Mouse (Mus musculus) thymus, postnatal 14 days (tissue): ENCODE results near the gene Vav2.

ENCODE experiments used
- DNase-seq: peaks from one replicate; pipeline ENCODE4 v3.0.0; 2021

Gene Vav2

DNA sequence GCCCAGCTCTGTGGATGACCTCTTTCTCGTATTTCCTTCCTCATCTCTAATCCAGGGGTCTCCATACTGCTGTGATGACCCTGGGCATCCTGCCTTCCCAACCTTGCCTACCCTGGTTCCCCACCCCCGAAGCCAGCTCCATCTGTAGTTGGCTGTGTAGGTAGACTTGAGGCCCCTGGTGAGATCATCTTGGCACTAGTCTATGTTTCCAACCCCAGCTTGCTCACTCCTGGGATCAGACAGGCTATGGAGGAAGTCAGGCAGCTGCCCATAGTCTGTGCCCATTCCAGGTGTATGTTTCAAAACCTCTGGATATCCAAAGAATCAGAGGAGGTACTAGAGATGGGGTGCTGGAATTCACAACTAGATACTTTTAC is 179.4 kb downstream of the Vav2 start:
- DNase-seq = no peak

DNA sequence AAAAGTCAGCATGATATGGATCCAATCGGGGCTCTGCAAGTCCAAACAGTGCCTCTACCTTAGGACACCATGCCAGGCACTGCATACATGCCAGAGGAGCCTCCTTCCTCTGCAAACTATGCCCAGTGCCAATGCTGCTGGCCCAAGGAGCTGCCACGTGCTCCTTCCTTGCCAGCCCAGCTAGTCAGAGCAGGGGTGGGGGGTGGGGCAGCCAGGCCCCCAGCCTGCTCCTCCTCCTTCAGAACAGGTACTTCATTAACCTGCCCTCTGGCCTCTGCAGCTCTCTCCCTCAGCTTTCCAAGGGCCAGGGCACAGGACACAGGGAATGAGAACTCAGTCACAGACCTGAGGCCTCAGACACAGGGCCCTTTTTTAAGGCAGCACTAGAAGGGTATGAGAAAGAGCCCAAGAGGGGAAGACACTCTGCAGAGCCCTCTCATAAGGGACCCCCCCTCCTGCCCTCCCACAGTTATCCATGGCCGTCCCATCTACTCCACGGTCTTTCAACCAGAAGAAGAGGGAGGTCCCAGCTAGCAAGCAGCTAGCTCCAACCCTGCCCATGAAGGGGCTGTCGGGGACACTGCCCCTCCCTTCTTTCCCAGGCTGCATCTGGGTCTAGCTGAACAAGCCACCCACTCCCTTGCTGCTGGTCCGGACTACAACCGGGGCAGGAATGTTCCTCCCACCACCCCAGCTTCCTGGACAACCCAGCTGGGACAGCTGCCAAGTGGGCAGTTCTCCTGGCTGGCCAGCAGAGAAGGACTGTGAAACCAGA is 179.9 kb downstream of the Vav2 start:
- DNase-seq = no peak

DNA sequence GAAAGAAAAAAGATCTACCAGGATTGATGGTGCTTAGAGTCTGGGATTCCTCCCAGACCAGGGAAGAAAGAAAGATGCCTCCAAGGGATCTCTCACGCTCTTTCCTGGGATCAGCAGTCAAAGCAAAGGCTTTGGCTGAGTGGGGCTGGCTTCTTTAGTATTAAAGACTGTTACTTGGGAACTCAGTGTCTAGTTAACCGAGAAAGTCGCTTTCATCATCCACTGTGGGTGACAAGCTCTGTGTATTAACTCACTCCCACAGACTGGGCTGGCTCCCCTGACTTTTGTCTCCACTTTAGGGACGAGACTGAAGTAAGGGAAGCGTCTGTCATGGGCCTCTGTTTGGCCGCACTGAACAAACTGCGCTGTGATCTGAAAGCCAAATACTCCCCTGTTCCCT is 180.9 kb downstream of the Vav2 start:
- DNase-seq = no peak

DNA sequence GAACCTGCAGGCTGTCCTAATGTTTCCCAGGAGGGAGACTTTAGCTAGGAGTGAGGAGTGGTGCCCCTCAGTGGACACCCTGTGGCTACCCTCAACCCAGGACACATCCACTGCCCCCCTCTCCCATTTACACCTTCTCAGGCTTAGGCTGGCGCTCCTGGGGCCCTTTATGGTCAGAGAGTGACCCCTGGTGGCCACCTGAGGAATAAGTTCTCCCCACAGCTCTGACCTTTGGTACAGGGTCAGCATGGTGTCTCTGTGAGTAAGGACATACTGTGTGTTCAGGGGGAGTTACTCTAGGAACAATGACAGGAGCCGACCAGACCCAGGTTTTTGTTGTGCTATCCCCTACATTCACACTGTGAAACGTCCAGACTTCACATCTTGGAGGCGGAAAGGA is 189.5 kb downstream of the Vav2 start:
- DNase-seq = peak; percentile 80

DNA sequence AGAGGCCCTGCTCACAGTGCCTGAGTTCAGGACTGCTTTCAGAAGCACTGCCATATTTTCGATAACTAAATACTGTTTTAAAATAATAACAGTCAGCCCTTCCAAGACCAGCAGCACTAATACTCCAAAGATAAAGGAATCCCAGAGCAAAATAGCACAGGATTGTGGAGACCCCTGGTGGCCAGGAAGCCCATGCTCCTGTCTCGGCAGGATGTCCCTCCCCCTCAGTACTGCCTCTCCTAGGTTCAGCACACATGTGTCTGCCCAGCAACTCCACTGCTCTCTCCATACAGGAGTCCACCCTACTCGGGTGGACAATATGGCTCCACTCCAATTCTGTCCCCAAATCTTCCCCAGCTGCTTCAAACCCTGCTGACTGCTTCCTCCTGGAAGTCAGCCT is 191.1 kb downstream of the Vav2 start:
- peak; percentile 81 for DNase-seq

DNA sequence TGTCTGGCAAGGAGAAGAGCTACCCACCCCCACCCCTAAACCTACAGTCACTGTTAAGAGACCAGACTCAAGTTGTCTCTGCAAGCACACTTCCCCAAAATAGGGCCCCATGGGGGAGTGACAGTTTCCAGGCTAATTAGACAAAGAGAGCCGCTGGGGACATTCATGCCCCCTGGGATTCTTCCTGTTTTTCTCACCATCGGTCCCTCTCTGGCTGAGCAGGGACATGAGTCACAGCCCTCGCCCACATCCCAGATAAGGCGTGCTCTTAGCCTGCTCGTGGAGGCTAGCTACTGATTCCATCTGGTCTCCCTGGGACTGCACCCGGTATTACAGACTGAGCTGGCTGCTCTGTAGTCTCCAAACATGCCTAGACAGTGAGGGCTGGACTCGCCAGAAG is 194.5 kb downstream of the Vav2 start:
- DNase-seq = no peak

DNA sequence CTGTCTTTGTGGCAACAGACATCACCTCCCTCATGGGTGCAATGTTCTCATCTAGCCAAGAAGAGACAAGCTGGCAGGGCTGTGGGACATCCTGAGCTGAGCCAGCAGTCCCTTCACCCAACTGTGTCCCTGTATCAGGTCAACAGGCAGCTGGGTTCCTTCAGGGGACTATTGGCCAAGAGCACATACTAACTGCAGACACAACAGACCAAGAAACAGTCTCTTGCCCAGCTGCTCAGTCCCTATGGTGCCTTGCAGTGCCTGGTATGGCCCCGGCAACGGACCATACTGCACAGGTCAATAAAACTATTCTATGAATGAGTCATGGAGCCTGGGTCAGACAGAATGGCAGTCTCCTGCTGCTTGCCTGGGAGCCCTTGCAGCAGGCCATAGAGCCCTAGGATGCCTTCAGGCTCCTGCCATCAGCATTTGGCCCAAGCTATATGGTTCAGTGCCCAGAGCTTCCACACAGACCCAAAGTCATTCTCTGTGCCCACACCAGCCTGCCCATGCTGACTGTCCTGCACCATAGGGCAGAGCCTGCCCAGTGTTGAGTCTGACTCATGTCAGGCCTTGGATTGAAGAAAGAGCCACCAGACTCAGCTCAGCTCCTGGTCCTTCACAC is 197.2 kb downstream of the Vav2 start:
- DNase-seq = no peak

DNA sequence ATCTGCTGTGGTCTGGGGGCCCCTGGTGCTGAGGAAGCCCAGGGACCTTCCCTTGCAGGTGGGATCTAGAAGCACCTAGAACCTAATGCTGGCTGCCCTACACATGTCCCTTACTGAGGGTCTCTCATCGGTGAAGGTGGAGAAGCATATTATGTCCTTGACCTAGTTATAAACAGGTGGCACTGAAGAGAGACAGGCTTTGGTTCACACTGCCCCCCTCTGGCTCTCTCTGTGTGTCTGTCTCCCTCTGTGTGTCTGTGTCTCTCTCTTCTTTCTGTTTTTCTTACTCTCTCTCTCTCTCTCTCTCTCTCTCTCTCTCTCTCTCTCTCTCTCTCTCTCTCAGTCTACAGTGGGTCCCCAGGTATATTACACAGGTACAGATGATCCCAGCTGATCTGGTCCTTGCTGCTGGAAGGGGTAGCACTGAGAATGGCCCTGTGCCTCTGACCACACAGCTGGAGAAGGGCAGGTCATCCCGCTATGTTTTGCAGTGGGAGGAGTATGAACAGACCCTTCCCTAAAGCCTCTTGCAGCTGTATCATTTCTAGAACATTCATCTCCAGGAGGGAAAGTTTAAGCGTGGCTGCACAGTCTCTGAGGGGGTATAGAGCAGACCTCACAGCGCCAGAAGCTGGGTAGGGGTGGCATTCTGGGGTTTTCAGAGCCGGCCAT is 197.9 kb downstream of the Vav2 start:
- DNase-seq = peak; percentile 69

DNA sequence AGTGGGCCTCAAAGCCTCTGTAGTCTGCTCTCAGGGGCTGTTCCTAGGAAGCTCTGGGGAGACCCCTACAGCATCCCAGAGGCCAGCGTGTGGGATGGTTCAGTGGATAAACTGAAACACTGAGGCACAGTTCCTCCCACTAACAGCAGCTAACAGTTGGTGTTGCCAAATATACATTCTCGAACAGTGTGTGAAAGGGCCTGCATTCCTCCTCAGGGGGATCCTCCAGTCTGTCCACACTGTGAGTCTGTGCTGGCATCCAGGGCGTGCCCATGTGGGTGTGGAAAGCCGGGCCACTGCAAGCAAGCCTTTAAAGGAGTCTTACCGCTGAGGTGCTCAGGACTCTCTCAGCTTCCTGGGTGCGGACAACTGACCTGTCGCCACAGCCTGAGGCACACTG is 200.3 kb downstream of the Vav2 start:
- no peak for DNase-seq

DNA sequence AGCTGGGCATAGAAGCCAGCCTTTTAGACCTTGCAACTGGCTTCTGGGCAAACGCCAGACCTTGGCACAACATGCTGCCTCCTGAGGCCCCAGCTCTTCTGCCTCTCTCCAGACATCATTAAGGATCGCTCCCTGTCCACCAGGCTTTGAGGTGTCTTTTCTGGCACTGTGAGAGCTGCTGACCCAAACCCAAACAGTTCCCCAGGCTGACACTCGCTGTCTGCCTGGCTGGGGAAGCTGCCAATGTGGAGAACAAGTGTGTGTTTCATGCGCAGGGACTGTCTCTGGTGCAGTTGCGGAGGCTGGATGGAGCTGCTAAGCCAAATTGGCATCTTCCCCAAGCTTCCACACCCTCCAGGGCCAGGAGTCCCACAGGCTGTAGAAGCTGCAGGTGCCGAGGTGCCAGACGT is 203.8 kb downstream of the Vav2 start:
- DNase-seq = no peak

DNA sequence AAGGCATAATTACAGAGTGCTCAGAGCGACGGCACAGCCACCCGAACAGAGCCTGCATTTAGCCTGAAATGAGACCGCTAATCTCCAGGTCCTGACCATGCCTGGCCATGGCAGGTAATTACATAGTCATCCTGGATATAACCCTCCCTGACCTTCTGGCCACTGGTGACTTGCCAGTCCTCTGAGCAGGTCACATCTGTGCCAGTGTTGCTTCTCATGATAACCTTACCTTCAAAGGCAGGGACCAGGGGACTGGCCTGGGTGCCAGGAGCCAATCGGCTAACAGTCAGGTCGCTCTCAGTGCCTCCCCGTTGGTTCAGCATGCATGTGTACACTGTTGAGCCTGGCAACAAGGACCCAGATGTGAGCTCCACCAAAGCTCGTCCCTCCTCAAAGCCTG is 208.3 kb downstream of the Vav2 start:
- DNase-seq = no peak

DNA sequence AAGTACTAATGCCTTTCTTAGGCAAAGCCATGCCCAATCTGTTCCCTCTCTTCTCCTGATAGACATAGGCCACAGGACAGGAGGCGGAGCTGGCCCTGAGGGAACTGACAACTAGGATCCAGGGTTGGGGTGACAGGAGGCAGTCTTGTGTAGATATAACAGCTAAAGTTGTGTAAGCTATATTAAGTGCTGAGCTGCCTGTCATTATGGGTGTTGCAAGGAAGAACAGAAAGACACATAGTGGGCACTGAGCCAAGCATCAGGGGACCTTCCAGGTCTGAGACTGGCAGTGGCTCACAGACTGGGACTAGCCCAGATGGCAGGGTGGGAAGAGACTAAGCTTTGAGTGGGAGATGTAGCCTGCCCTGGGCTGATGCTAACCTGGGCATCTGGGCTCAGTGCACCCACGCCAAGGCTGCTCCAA is 208.7 kb downstream of the Vav2 start:
- DNase-seq = no peak

DNA sequence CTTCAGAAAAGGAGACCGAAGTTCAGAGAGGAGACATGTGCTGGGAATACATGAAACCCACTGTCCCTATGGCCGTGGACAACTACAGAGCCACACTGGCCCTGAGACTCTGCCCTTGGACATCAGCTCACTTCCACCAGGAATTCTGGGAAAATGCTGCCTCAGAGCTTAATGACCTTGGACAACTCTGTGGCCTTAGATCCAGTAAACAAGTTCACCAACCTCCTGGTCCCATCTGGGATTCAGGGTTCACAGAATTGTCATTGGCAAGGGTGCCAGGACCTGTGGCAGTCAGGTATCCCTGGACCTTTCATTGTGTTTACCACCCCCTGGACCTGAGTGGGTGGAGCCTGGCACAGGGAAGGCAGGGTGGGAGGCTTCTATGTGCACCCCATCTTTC is 211.3 kb downstream of the Vav2 start:
- no peak for DNase-seq
